Mouse (Mus musculus): ENCODE results near the gene Mplkip.

- TF ChIP-seq CTCF (IDR thresholded peaks at IDR 0.05 in 2 of 3, conservative IDR thresholded peaks at IDR 0.05 in 1 of 3; ENCODE audit: control insufficient read depth in 1 of 3, insufficient read depth in 1 of 3, low read depth in 2 of 3, low read length in 3 of 3, poor library complexity in 1 of 3, severe bottlenecking in 1 of 3): no peak
- TF ChIP-seq SMC3 (IDR thresholded peaks at IDR 0.05; ENCODE audit: low read depth, low read length): no peak
- TF ChIP-seq POLR2A (IDR thresholded peaks at IDR 0.05; ENCODE audit: control insufficient read depth in 1 of 2, insufficient read depth in 1 of 2, low read depth in 1 of 2, low read length in 2 of 2, poor library complexity in 1 of 2): no peak
- TF ChIP-seq E2F4 (IDR thresholded peaks at IDR 0.05; ENCODE audit: borderline replicate concordance, low read depth, low read length): no peak
- no peak for TF ChIP-seq ZC3H11A (IDR thresholded peaks at IDR 0.05; ENCODE audit: low read depth, low read length)
- TF ChIP-seq JUND (IDR thresholded peaks at IDR 0.05; ENCODE audit: low read depth, low read length): no peak
- TF ChIP-seq TBP (IDR thresholded peaks at IDR 0.05; ENCODE audit: low read depth, low read length): no peak
- TF ChIP-seq HCFC1 (IDR thresholded peaks at IDR 0.05; ENCODE audit: low read depth, low read length): no peak
These were observed 27.6 kb upstream of the Mplkip start for GRCm38 (mm10) chr13:17667380-17667779.
